Mouse (Mus musculus) kidney, postnatal 25 days (tissue): ENCODE results near the gene Tmem150b.

Source experiments
- DNase-seq, 2 experiments: peaks; one replicate each; pipeline ENCODE4 v3.0.0; 2021; ENCODE audit warnings: mixed read lengths in 2 of 2

The Tmem150b gene

DNA sequence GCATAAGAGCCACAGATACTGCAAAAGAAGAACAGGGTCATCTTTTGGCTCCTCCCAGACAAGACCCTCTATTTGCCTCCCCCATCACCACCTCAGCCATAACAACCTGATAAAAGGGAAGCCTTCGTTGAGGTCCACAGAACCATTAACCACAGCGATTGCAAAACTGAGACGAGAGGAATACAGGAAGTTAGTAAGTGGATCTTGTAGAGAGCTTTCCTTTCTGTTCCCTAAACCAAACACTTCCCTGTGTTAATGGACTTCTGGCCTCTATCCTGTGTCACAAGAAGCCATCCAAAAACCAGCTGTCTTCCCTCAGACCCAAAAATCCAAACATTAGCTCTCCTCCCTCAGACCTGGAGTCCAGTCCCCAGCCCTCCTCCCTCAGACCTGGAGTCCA, 690 bp downstream of the Tmem150b start:
- DNase-seq, result no peak

DNA sequence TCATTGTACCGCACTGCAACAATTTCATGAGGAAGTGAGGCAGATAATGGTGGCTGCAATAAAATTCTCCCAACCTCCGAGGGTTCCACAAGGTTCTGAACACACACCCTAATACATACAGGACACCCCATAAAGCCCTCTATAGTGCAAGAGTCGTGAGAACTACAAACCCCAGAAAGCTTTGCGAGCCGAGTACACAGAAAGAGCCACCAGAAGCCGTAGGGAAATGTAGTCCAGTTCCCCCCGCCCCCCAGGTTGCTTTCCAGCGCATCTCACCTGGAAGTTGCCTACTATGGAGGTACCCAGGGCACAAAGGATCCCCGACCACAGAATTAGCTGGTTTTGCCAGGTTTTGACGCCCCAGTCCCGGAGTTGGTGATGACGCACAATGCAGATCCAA, 1.5 kb downstream of the Tmem150b start:
- DNase-seq, result peak in 1 of 2 experiments; percentile 22

DNA sequence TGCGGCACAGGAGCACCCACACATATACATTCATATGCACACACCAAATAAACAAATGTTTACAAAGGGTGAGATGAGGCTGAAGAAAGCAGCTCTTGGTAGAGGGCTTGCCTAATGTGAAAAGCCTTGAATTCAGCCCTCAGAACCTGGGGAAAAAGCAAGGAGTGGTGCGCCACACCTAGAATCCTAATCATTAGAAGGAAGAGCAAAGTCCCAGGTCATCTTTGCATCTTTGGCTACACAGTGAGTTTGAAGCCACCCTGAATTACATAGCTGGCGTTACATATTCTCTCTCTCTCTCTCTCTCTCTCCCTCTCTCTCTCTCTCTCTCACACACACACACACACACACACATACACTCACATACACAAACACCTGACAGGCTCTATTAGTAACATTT, 5.8 kb downstream of the Tmem150b start:
- no peak for DNase-seq

DNA sequence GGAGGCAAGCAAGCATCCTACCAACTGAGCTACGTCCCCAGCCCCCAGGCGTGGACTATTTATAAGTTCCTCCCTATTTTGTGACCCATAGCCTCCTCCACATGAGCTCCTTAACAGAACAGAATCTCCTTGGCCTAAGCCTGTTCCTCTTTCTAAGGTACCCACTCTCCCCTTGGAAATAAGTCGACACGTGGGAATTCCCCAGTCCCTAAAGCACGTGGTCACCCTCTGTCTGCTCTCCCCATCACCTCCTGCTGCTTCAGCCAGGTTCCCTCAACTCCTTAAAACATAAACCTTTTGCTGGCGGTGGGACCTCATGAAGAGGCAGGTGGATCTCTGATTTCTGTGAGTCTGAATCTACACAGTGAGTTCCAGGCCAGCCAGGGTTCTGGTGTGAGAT, 8.1 kb downstream of the Tmem150b start:
- no peak for DNase-seq

DNA sequence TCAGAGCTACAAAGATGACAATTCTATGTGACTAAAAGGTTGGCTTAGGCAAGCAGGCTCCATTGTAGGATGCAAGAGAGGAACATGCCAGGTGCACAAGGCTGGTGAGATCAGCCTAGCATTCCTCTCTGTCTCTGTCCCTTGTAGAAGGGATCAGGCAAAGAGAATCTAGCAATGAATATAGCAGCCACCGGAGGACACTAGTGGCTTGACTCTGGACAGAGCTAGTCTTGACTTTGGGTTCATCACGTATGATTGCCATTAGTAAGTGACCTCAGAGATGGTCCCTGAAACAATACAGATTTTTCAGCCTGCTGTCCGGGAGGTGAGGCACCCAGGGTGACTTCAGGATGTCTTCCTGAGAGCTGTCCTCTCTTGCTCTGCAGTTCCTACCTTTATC, 12.5 kb downstream of the Tmem150b start:
- no peak for DNase-seq

DNA sequence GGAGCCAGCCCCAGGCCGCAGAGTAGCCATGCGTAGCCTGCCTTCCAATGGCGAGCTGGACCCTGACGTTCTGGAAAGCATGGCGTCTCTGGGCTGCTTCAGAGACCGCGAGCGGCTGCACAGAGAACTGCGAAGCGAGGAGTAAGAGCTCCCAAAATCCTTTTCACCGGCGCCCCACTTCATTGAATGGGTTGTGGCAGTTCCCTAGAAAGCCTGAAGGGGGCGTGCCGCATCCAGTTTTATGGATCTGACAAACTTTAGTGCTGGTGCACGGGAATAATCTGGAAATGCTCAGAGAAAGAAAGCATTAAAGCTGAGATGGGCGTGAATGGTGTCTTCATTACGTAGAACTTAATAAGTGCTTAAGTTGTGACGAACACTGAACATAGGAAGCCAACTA, 20.0 kb downstream of the Tmem150b start:
- peak; percentile 49 to 61 for DNase-seq

DNA sequence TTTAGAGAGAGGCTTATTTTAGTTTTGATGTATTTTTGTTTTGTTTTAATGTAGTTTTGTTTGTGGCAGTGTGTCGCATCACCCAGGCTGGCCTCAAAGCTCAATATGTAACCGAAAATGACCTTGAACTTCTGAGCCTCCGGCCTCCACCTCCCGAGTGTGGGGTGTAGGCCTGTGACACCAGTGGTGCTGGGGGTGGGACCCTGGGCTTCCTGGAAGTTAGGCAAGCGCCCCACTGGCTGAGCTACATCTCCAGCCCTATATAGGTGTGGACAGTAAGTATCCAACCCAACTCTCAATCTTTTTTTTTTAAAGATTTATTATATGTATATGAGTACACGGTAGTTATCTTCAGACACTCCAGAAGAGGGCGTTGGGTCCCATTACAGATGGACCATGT, 21.9 kb downstream of the Tmem150b start:
- DNase-seq, result no peak

DNA sequence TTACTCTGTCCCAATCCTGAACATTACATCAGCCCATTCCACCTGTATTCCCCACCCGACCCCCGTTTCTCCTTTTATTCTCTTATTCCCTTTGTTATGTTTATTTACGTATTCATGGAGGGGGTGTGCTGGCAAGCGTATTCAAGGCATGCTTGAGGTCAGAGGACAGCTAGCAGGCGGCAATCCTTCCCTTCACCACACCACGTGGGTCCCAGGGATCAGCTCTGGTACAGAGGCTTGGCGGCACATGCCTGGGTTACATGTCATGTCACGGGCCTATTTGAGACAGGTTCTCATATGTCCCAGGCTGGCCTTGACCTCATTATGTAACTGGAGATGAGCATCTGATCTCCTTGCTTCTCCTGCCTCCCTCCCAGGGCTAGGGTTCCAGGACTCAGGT, 22.7 kb downstream of the Tmem150b start:
- DNase-seq, result no peak

DNA sequence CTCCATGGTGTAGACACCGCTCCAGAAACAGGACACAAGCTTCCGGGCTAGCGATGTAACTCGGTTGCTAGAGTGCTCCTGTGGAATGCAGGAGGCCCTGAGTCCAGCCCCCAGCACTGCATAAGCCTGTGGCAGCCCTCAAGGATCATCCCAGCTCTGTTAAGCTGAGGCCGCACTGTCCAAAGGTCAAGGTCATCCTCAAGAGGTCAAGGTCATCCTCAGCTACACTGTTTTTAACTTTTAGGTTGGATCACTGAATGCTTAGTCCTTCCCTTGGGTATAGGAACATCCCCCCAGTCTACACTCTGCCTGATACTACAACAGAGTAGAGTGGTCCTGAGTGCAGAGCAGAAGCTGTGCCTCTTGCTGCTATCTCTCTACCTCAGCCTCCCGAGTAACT, 32.0 kb downstream of the Tmem150b start:
- no peak for DNase-seq

DNA sequence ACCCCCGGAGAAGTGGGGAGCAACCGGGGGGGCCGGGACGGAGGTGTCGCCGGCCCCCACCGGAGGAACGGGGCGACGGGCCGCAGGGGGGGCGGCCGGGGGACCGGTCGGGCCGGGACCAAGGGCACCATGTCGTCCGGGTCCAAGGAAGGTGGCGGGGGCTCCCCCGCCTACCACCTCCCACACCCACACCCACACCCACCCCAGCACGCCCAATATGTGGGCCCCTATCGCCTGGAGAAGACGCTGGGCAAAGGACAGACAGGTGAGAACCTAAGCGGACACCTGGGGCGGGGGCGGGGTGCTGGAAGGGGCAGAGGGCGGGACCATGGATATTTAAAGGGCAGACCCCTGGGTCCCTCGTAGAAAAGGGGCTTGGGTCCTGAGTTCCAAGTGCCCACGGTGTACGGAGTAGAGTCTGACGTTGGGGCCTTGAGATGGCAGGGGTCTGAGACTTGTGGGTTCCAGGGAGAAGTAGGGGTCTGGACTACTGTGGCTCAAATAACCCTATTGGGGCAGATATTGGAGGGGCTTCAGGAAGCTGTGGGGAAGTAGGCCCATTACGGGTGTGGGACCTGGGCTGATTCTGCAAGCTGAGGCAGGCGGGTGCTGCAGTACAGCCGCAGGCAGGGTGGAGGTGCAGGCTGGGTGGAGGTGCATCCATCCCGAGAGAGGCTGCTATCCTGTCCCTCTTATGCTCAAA, 33.9 kb downstream of the Tmem150b start:
- no peak for DNase-seq

DNA sequence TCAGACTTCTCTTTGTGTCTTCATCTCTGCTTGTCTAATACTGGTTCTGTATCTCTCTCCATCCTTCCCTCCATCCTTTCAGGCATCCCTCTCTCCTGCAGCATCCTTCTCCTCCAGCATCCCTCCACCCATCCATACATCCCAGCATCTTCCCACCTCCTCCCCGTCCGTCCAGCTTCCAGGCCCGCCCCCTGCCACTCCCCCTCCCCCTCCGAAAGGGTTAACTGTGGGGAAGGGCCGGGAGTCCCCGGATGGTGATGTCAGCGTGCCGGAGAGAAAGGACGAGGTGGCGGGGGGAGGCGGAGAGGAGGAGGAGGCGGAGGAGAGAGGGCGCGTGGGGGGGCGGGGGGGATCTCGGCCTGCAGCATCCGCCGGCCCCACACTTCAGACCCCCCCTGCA, 34.7 kb downstream of the Tmem150b start, which contains the start of gene Brsk1:
TSS of gene Brsk1 (plus strand) at position 218 of the 400 bp plus-strand sequence.
- DNase-seq, result peak; percentile 40 to 70

DNA sequence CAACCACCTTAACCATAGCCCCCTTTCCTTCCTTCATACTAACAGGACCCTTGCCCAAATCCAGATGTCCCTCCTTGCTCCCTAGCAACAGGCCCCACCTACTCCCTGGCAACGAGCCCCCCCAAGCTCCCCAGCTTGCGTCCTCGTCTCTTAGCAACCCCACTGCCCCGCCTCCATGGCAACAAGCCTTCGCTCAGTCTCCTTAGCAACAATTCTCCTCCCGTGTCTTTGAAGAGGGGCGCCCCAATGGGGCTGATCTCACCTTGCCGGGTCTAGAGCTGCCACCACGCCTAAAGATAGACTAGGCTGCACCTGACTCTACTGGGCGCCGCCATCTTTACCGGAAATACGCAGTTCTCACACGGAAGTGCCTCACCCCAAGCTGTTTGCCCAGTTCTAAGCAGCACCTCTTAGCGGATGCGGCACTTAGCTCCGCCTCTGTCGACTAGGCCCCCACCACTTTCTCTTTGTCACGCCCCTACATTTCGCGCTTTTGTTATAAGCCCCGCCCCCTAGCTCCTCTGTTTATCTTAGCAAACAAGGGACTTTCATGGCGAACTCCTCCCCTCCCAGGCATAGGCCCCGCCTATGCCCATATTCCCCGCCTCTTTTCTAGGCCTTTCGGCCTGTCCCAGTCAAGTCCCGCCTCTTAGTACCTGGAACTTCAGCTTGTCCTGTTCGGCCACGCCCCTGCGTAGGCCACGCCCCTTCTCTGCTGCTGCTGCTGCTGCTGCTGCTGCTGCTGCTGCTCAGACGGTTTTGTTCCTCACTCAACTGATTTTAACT, 40.2 kb downstream of the Tmem150b start, which contains the start of gene Hspbp1:
TSS of gene Hspbp1 (minus strand) at position 437 of the 786 bp plus-strand sequence.
- DNase-seq, result peak; percentile 96 to 97

DNA sequence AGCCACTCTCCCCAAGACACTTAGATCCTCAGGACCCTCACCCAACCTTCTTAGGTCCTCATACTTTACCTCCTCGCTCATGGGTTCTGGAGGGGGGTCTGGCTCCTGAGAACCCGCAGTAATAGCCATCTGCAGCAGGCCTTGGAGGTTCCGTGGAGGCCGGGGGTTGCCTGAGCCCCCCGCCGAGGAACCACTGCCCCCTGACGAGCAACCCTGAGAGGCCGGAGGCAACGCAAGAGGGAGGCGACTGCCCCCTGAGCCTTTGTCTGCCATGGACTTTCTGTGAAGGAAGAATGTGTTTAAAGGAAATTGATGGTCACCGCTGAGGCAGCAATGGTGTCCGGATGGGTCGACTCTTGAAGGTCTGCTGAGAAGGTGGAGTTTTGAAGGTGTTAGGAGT, 40.8 kb downstream of the Tmem150b start:
- no peak for DNase-seq

DNA sequence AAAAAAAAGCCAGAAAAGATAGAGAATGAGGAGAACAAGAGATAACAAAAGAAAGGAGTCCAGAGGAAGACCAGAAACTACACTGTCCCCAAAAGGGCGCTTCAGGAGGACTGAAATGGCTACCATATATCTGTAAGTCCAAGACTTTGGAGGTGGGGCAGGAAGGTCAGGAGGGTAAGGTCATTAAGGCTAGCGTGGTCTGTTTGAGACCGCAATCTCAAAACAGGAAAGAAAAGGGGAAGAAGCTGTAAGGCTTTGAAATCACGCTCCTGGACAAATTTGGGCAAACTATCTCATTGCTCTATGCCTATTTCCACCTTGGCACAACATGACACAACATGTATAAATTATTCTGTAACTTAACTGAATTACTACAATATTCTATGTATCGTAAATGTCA, 41.7 kb downstream of the Tmem150b start:
- no peak for DNase-seq

DNA sequence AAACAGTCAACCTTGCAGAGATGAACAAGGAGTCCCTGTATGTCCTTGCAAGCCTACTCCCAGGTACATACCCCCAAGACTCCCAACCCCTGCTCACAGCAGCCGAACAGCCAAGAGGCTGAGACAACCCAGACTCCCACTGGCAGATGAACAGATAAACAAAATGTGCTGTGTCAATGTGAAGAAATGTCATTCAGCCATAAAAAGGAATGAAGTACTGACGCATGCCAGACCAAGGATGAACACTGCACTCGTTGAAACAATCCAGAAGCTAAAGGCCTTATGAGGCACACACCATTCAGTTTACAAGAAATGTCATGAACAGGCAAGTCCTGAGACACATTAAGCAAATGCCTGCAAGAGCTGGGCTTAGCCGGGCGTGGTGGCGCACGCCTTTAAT, 49.8 kb downstream of the Tmem150b start:
- DNase-seq, result no peak

DNA sequence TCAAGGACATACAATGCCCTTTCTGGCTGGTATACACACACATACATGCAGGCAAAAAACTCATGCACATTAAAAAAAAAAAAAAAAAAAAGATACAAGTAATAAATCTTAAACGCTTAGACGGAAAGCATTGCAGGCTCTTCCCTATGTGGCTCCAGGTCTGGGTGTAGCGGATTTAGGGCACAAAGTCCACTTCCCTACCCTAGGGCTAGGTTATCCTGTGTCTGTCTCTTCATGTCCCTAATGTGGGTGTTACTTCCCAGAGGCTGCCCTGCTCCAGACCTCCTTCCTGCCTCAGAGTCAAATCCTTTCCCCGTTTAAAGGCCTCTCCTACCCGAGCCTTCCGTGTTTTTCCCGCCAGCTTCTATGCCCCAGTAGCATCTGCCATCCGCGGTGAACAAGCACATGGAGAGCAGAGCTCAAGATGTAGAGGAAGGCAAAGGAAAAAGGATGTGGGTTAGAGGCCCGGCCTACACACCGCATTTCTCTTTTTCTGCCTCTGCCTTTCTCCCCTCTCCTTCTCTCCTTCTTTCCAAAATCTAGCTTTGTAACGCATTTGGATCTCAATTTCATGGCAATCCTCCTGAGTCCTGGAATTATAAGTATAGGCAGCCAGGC, 50.8 kb downstream of the Tmem150b start:
- DNase-seq, result no peak

DNA sequence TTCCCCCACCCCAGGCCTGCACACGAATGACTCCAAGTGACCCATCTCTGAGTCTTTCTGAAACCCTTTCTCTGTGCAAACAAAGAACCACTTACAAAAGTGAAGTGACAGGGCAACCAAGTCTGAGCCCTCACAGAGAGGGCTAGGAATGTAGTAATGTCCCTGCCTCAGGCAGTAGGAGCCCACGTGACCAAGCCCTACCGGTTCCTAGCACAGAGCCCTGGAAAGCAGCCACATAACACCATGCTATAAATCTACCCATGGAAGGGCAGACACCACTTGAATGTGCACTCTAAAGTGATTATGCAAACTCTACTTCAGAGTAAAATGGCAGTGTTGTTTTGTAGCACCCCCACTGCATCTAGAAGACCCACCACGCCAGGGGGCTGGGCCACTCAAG, 53.1 kb downstream of the Tmem150b start:
- DNase-seq, result peak; percentile 61 to 75

DNA sequence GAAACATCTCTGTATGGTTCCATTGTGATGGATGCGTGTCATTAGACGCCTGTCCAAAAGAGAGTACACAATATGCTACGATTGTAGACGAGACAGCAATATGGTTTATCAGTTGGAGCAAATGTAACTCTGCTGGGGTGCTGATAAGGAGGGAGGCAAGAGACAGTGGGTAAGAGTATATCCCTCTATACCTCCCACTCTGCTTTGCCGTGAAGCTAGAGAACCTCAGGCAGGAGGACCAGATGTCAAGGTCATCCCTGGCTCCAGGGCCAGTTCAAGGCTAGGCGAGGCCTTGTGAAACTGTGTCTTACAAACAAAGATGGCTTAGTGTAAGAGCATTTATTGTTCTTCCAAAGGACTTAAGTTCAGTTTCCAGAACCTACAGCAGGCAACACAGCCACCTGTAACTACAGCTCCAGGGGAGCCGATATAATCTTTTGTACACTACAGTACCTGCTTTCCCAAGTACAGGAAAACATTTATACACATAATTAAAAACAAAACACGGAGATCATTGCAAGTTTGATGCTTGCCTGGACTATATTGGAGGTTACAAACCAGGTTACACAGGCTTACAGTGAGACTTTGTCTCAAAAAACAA, 54.3 kb downstream of the Tmem150b start:
- no peak for DNase-seq

DNA sequence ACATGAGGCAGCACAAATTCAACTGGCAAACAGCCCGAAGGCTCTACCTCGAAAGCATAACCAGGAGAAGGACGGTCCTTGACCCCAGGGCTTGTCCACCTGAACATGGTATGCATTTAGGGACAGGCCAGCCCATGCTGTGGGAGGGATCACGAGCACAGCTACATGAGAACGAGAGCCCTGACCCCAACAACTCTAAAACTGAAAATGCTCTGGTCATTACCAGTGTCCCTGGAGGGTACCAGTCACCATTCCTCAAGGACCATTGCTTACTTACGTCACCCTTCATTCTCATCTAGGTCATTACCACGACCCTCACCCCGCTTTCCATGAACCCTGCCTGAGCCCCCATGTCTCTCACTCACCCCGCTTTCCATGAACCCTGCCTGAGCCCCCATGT, 55.9 kb downstream of the Tmem150b start:
- DNase-seq, result no peak

DNA sequence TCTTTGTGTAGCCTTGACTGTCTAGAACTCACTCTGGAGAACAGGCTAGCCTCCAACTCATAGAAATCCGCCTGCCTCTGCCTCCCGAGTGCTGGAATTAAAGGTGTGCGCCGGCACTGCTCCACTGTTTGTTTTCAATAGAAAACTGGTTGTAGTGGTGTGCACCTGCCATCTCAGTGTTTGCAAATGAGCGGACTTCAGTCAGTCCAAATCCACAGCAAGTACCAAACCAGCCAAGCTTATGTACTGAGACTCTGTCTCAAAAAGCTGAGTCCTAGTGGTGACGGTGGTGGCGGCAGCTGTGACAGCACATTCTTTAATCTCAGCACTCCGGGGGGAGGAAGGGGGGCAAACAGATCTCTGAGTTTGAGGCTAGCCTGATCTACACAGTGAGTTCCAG, 56.5 kb downstream of the Tmem150b start:
- DNase-seq, result no peak

DNA sequence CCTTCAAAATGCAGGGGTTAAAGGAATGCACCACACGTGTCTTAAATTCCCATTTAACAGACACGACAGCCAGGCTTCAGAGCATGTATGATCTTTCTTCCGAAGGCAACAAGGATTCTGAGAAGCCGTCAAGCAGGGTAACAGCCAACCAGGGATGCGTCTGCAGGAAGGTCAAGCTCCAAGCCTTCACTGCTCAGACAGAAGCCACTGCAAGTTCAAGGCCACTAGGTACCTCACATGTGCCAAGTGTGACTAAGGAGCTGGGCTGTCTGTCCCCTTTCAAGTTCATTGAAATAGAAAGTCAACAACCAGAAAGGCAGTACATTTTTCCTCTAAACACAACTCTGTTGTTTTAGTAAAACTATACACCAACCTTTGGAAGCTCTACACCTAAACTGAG, 58.2 kb downstream of the Tmem150b start:
- no peak for DNase-seq

DNA sequence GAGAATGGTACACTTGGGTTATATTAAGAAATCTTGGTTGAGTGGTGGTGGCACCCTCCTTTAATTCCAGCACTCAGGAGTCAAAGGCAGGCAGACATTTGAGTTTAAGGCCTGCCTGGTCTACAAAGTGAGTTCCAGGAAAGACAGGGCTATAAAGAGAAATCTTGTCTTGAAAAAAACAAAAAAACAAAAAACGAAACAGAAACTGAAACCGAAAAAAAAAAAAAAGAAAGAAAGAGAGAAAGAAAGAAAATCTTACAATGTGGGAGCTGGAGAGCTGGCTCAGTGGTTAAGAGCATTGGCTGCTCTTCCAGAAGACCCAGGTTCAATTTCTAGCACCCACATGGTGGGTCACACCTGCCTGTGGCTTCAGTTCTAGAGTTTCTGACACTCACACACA, 61.3 kb downstream of the Tmem150b start:
- no peak for DNase-seq

DNA sequence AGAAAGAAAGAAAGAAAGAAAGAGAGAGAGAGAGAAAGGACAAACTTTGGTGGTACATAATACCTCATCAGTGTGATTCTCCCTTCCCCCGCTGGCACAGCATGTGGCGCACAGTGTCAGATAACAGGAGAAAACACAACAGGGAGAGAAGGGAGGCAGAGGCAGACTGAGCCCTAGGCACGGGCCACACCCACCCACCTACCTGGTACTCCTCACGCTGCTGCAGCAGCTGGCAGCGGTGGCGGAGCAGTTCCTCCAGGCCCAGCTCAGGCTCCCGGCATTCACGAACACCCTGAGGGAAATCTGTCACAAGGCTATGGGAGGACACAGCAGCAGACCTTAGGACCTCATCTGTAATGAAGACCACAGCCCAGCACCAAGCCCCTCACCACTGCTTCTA, 61.9 kb downstream of the Tmem150b start:
- no peak for DNase-seq
